Mouse (Mus musculus): ENCODE measurements around the gene Akap12. TPM values are rescaled to one million over a fixed set of nuclear protein-coding genes. Genes with fewer than 3 reads are reported as not detected.

Gene Akap12
- polyA plus RNA-seq, 1 experiment from 2014 or later: 47.0 TPM

DNA sequence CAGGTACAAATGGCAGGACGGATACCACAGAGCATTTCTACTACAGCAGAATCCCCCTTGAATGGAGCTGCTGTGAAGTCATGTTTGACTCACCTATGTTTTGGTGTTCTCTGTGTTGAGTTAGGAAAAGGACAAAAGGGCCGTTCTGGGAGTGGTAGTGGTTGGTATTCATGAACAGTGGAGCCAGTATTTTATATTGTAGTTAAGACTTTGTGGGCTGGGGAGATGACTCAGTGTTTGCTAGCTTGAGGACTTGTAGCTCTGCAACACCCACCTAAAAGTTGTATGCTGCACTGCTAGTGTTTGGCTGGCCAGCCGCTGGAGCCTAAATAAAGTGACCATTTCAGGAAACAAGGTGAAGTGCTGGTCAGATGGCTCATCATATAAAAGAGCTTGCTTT is 129.1 kb downstream of the Akap12 start:
- no peak overlapping the region for H3K4me2 ChIP-seq (replicated peaks)
- no peak overlapping the region for H3K27ac ChIP-seq
- peaks cover 15% of the 10 kb centered on the region for H3K36me3 ChIP-seq (replicated peaks; ENCODE audit: control insufficient read depth, insufficient read depth)
- peaks cover 19% of the 10 kb centered on the region for H3K4me1 ChIP-seq (replicated peaks; ENCODE audit: control insufficient read depth, insufficient read depth, low read length)
- WGBS: 96% methylated on average over 3 of the region's 3 CpGs
- H3K9ac ChIP-seq: no peak overlapping the region
- H3K27me3 ChIP-seq (ENCODE audit: control insufficient read depth, insufficient read depth, low read length): no peaks in the 10 kb centered on the region
- DNase-seq (ENCODE audit: low spot score) (no peak), ATAC-seq (ENCODE audit: low FRiP score) (no peak)
- H3K9me3 ChIP-seq (ENCODE audit: control insufficient read depth, low read length): no peaks in the 10 kb centered on the region
- no peak overlapping the region for H3K4me3 ChIP-seq (replicated peaks; ENCODE audit: low read length)

GRCm38 (mm10) chr10:4398058-4398457 is 131.9 kb downstream of the Akap12 start:
- WGBS: 89% methylated on average over 5 of the region's 5 CpGs
- no peaks in the 10 kb centered on the region for H3K4me1 ChIP-seq (replicated peaks; ENCODE audit: control insufficient read depth, insufficient read depth, low read length)
- no peak overlapping the region for H3K9ac ChIP-seq
- H3K27ac ChIP-seq: no peak overlapping the region
- no peak overlapping the region for H3K4me2 ChIP-seq (replicated peaks)
- ATAC-seq (ENCODE audit: low FRiP score) (no peak), DNase-seq (ENCODE audit: low spot score) (no peak)
- H3K27me3 ChIP-seq (ENCODE audit: control insufficient read depth, insufficient read depth, low read length): no peaks in the 10 kb centered on the region
- peaks cover 28% of the 10 kb centered on the region for H3K36me3 ChIP-seq (replicated peaks; ENCODE audit: control insufficient read depth, insufficient read depth)
- no peaks in the 10 kb centered on the region for H3K9me3 ChIP-seq (ENCODE audit: control insufficient read depth, low read length)
- no peak overlapping the region for H3K4me3 ChIP-seq (replicated peaks; ENCODE audit: low read length)

DNA sequence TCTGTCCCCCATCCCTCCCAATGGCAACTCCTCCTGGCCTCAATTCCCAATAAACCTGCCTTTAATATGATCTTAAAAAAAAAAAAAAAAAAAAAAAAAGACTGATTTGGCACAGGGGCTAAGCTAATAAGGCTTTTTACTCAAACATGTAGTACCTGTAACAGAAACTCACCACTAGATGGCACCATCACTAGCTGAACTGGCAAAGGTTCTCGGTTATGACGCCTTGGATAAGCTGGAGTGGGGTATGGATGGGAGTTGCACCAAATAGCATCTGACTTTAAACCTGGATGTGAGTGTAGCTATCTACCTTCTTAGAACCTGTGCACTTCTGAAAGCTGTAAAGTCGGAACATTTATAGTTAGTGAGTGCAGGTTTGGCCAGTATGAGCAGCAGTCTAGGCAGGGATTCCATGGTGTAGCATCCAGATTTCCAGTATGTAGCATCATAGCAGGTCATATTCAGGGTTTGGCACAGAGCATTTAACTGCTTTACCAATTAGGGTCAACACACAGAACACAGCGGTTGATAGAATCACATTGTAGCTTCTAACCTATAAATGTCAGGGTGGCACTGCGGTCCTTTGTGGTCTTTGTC is 138.8 kb downstream of the Akap12 start:
- Histone ChIP-seq H3K36me3 (replicated peaks; ENCODE audit: control insufficient read depth, insufficient read depth) (peaks cover 63% of the 10 kb centered on the region), H3K27ac (no peak overlapping the region), H3K4me3 (replicated peaks; ENCODE audit: low read length) (no peak overlapping the region), H3K4me2 (replicated peaks) (no peak overlapping the region), H3K27me3 (ENCODE audit: control insufficient read depth, insufficient read depth, low read length) (no peaks in the 10 kb centered on the region), H3K9ac (no peak overlapping the region), H3K4me1 (replicated peaks; ENCODE audit: control insufficient read depth, insufficient read depth, low read length) (no peaks in the 10 kb centered on the region), H3K9me3 (ENCODE audit: control insufficient read depth, low read length) (no peaks in the 10 kb centered on the region)
- peak; percentile 74 for ATAC-seq (ENCODE audit: low FRiP score)
- peak; percentile 84 for DNase-seq (ENCODE audit: low spot score)
- WGBS: 60% methylated on average over 5 of the region's 5 CpGs

GRCm38 (mm10) chr10:4405511-4405910 is 139.3 kb downstream of the Akap12 start:
- DNase-seq (ENCODE audit: low spot score): no peak
- H3K4me3 ChIP-seq (replicated peaks; ENCODE audit: low read length): no peak overlapping the region
- H3K27ac ChIP-seq: no peak overlapping the region
- H3K9me3 ChIP-seq (ENCODE audit: control insufficient read depth, low read length): no peaks in the 10 kb centered on the region
- H3K27me3 ChIP-seq (ENCODE audit: control insufficient read depth, insufficient read depth, low read length): no peaks in the 10 kb centered on the region
- H3K9ac ChIP-seq: no peak overlapping the region
- WGBS: 86% methylated on average over 5 of the region's 5 CpGs
- H3K4me2 ChIP-seq (replicated peaks): no peak overlapping the region
- peaks cover 67% of the 10 kb centered on the region for H3K36me3 ChIP-seq (replicated peaks; ENCODE audit: control insufficient read depth, insufficient read depth)
- no peaks in the 10 kb centered on the region for H3K4me1 ChIP-seq (replicated peaks; ENCODE audit: control insufficient read depth, insufficient read depth, low read length)
- no peak for ATAC-seq (ENCODE audit: low FRiP score)

- Histone ChIP-seq H3K4me3 (replicated peaks; ENCODE audit: low read length) (no peak overlapping the region), H3K27ac (no peak overlapping the region), H3K4me2 (replicated peaks) (no peak overlapping the region), H3K9ac (no peak overlapping the region), H3K9me3 (ENCODE audit: control insufficient read depth, low read length) (no peaks in the 10 kb centered on the region), H3K4me1 (replicated peaks; ENCODE audit: control insufficient read depth, insufficient read depth, low read length) (no peaks in the 10 kb centered on the region), H3K27me3 (ENCODE audit: control insufficient read depth, insufficient read depth, low read length) (no peaks in the 10 kb centered on the region), H3K36me3 (replicated peaks; ENCODE audit: control insufficient read depth, insufficient read depth) (peaks cover 68% of the 10 kb centered on the region)
- no peak for ATAC-seq (ENCODE audit: low FRiP score)
- no peak for DNase-seq (ENCODE audit: low spot score)
- WGBS: 92% methylated on average over 1 of the region's 1 CpGs
Measured at GRCm38 (mm10) chr10:4407191-4407590, 141.0 kb downstream of the Akap12 start.

Other genes starting within 250 kb of the Akap12 start
- 15.2 and 17.1 TPM in 2 replicates for gene Zbtb2, start 121.7 kb downstream of the Akap12 start, polyA plus RNA-seq (2014; fragmentation: Nextera tagmentation; extraction: Ambion mirVana)
- 50.6 and 52.9 TPM in 2 replicates for gene Rmnd1, start 166.0 kb downstream of the Akap12 start, polyA plus RNA-seq (2014; fragmentation: Nextera tagmentation; extraction: Ambion mirVana)
- gene Armt1, start 166.1 kb downstream of the Akap12 start, polyA plus RNA-seq (2014; fragmentation: Nextera tagmentation; extraction: Ambion mirVana): 12.0 and 12.2 TPM in 2 replicates
- 0.35 and 0.70 TPM in 2 replicates for gene Ccdc170, start 216.1 kb downstream of the Akap12 start, polyA plus RNA-seq (2014; fragmentation: Nextera tagmentation; extraction: Ambion mirVana)

Data from hindbrain, embryonic 14.5 days (tissue).